Mouse (Mus musculus): ENCODE measurements at regions not wholly inside any gene's neighbourhood (a gene's known extent, or its start where the extent isn't known, plus 50 kb on each side); places are given as distances from the start of the nearest gene placed in this dataset.

- Histone ChIP-seq H3K4me3 (no peak overlapping the region), H3K9ac (no peak overlapping the region), H3K27me3 (no peaks in the 10 kb centered on the region), H3K27ac (no peak overlapping the region), H3K9me3 (no peaks in the 10 kb centered on the region), H3K4me1 (no peaks in the 10 kb centered on the region), H3K36me3 (no peaks in the 10 kb centered on the region), H3K4me2 (no peak overlapping the region)
- 40% methylated on average over 6 of the region's 6 CpGs for WGBS
- ATAC-seq (ENCODE audit: insufficient number of reproducible peaks, low FRiP score, low TSS enrichment, low read depth) = no peak
Measured at GRCm38 (mm10) chr1:105092309-105092904, 264.1 kb downstream of the Rnf152 start.

GRCm38 (mm10) chr1:105088765-105089520, 267.6 kb downstream of the Rnf152 start:
- Histone ChIP-seq H3K9ac (no peak overlapping the region), H3K27ac (no peak overlapping the region), H3K4me1 (no peaks in the 10 kb centered on the region), H3K36me3 (no peaks in the 10 kb centered on the region), H3K4me3 (no peak overlapping the region), H3K27me3 (no peaks in the 10 kb centered on the region), H3K9me3 (no peaks in the 10 kb centered on the region), H3K4me2 (no peak overlapping the region)
- WGBS = 28% methylated on average over 7 of the region's 7 CpGs
- ATAC-seq (ENCODE audit: insufficient number of reproducible peaks, low FRiP score, low TSS enrichment, low read depth) = no peak

GRCm38 (mm10) chr1:105087623-105088022, 268.9 kb downstream of the Rnf152 start:
- H3K4me3 ChIP-seq = no peak overlapping the region
- no peak overlapping the region for H3K9ac ChIP-seq
- 61% methylated on average over 1 of the region's 1 CpGs for WGBS
- no peak overlapping the region for H3K4me2 ChIP-seq
- no peaks in the 10 kb centered on the region for H3K27me3 ChIP-seq
- no peak overlapping the region for H3K27ac ChIP-seq
- H3K9me3 ChIP-seq = no peaks in the 10 kb centered on the region
- H3K4me1 ChIP-seq = peaks cover 4% of the 10 kb centered on the region; the same call in 1 of the 2 replicates
- H3K36me3 ChIP-seq = no peaks in the 10 kb centered on the region
- no peak for ATAC-seq (ENCODE audit: insufficient number of reproducible peaks, low FRiP score, low TSS enrichment, low read depth)

- no peaks in the 10 kb centered on the region for H3K9me3 ChIP-seq
- no peak overlapping the region for H3K4me3 ChIP-seq
- H3K27ac ChIP-seq = no peak overlapping the region
- WGBS = 85% methylated on average over 3 of the region's 3 CpGs
- H3K4me2 ChIP-seq = no peak overlapping the region
- H3K9ac ChIP-seq = no peak overlapping the region
- H3K27me3 ChIP-seq = no peaks in the 10 kb centered on the region
- ATAC-seq (ENCODE audit: insufficient number of reproducible peaks, low FRiP score, low TSS enrichment, low read depth) = no peak
- H3K4me1 ChIP-seq = peaks cover 4% of the 10 kb centered on the region; the same call in 1 of the 2 replicates
- H3K36me3 ChIP-seq = no peaks in the 10 kb centered on the region
Measured at GRCm38 (mm10) chr1:105084556-105084955, 272.0 kb downstream of the Rnf152 start.

GRCm38 (mm10) chr1:105083551-105084103, 272.9 kb downstream of the Rnf152 start:
- Histone ChIP-seq H3K27me3 (no peaks in the 10 kb centered on the region), H3K4me2 (no peak overlapping the region), H3K36me3 (no peaks in the 10 kb centered on the region), H3K9ac (no peak overlapping the region), H3K27ac (no peak overlapping the region), H3K9me3 (no peaks in the 10 kb centered on the region), H3K4me3 (no peak overlapping the region), H3K4me1 (peaks cover 4% of the 10 kb centered on the region; the same call in 1 of the 2 replicates)
- no peak for ATAC-seq (ENCODE audit: insufficient number of reproducible peaks, low FRiP score, low TSS enrichment, low read depth)
- 50% methylated on average over 6 of the region's 6 CpGs for WGBS

- no peak overlapping the region for H3K9ac ChIP-seq
- H3K36me3 ChIP-seq = no peaks in the 10 kb centered on the region
- no peak overlapping the region for H3K27ac ChIP-seq
- H3K4me1 ChIP-seq = peaks cover 4% of the 10 kb centered on the region; the same call in 1 of the 2 replicates
- H3K9me3 ChIP-seq = no peaks in the 10 kb centered on the region
- ATAC-seq (ENCODE audit: insufficient number of reproducible peaks, low FRiP score, low TSS enrichment, low read depth) = no peak
- 61% methylated on average over 2 of the region's 2 CpGs for WGBS
- H3K27me3 ChIP-seq = no peaks in the 10 kb centered on the region
- H3K4me2 ChIP-seq = no peak overlapping the region
- H3K4me3 ChIP-seq = no peak overlapping the region
Measured at GRCm38 (mm10) chr1:105082823-105083550, 273.5 kb downstream of the Rnf152 start.

- no peak for ATAC-seq (ENCODE audit: insufficient number of reproducible peaks, low FRiP score, low TSS enrichment, low read depth)
Measured at GRCm38 (mm10) chr1:105081942-105082341, 274.6 kb downstream of the Rnf152 start.

GRCm38 (mm10) chr1:105079437-105079836, 277.1 kb downstream of the Rnf152 start:
- Histone ChIP-seq H3K9ac (no peak overlapping the region), H3K4me2 (no peak overlapping the region), H3K27me3 (no peaks in the 10 kb centered on the region), H3K4me3 (no peak overlapping the region), H3K4me1 (peaks cover 4% of the 10 kb centered on the region; the same call in 1 of the 2 replicates), H3K36me3 (no peaks in the 10 kb centered on the region), H3K9me3 (no peaks in the 10 kb centered on the region), H3K27ac (no peak overlapping the region)
- 82% methylated on average over 5 of the region's 5 CpGs for WGBS
- no peak for ATAC-seq (ENCODE audit: insufficient number of reproducible peaks, low FRiP score, low TSS enrichment, low read depth)

More at GRCm38 (mm10) chr1:105081942-105082341, 274.6 kb downstream of the Rnf152 start:
- WGBS = 30% methylated on average over 2 of the region's 2 CpGs
- Histone ChIP-seq H3K4me1 (peaks cover 4% of the 10 kb centered on the region; the same call in 1 of the 2 replicates), H3K4me3 (no peak overlapping the region), H3K4me2 (no peak overlapping the region), H3K9ac (no peak overlapping the region), H3K36me3 (no peaks in the 10 kb centered on the region), H3K27me3 (no peaks in the 10 kb centered on the region), H3K9me3 (no peaks in the 10 kb centered on the region), H3K27ac (no peak overlapping the region)

GRCm38 (mm10) chr1:105075728-105076127, 280.8 kb downstream of the Rnf152 start:
- Histone ChIP-seq H3K9me3 (no peaks in the 10 kb centered on the region), H3K4me2 (no peak overlapping the region), H3K9ac (no peak overlapping the region), H3K4me1 (no peaks in the 10 kb centered on the region), H3K27ac (no peak overlapping the region), H3K36me3 (no peaks in the 10 kb centered on the region), H3K27me3 (no peaks in the 10 kb centered on the region), H3K4me3 (no peak overlapping the region)
- no peak for ATAC-seq (ENCODE audit: insufficient number of reproducible peaks, low FRiP score, low TSS enrichment, low read depth)
- 80% methylated on average over 3 of the region's 3 CpGs for WGBS

GRCm38 (mm10) chr1:105074326-105074725, 282.2 kb downstream of the Rnf152 start:
- H3K9ac ChIP-seq = no peak overlapping the region
- no peak overlapping the region for H3K4me2 ChIP-seq
- no peaks in the 10 kb centered on the region for H3K27me3 ChIP-seq
- no peak for ATAC-seq (ENCODE audit: insufficient number of reproducible peaks, low FRiP score, low TSS enrichment, low read depth)
- no peak overlapping the region for H3K4me3 ChIP-seq
- no peaks in the 10 kb centered on the region for H3K9me3 ChIP-seq
- H3K36me3 ChIP-seq = no peaks in the 10 kb centered on the region
- 85% methylated on average over 1 of the region's 1 CpGs for WGBS
- H3K4me1 ChIP-seq = no peaks in the 10 kb centered on the region
- no peak overlapping the region for H3K27ac ChIP-seq

GRCm38 (mm10) chr1:105070661-105071455, 285.7 kb downstream of the Rnf152 start:
- WGBS = 52% methylated on average over 3 of the region's 3 CpGs
- Histone ChIP-seq H3K9ac (no peak overlapping the region), H3K4me1 (no peaks in the 10 kb centered on the region), H3K9me3 (no peaks in the 10 kb centered on the region), H3K4me2 (no peak overlapping the region), H3K27ac (no peak overlapping the region), H3K4me3 (no peak overlapping the region), H3K36me3 (no peaks in the 10 kb centered on the region), H3K27me3 (no peaks in the 10 kb centered on the region)
- no peak for ATAC-seq (ENCODE audit: insufficient number of reproducible peaks, low FRiP score, low TSS enrichment, low read depth)
